Mouse (Mus musculus): ENCODE measurements around the gene Gm20388. TPM values are rescaled to one million over a fixed set of nuclear protein-coding genes. Genes with fewer than 3 reads are reported as not detected.
"Not testable (repeated sequence)": the region's sequence is repeated elsewhere in the genome, so short reads cannot be mapped to it uniquely, and the experiment has no call there.

The Gm20388 gene
- total RNA-seq, 2 experiments from 2014 or later = 2.4 to 2.6 TPM

GRCm38 (mm10) chr8:123278445-123278844 lies 3367.8 kb downstream of the Gm20388 start:
- TF ChIP-seq CTCF (IDR thresholded peaks at IDR 0.05) = no peak
- no peak overlapping the region for H3K4me3 ChIP-seq
- intact Hi-C loops (cut with DNase I) = no loop called here
- DNase-seq (ENCODE audit: extremely low spot score in 1 of 2, low spot score in 2 of 2) = no peak
- H3K27ac ChIP-seq = no peak overlapping the region

- DNase-seq (ENCODE audit: extremely low spot score in 1 of 2, low spot score in 2 of 2) = no peak
- no peak for TF ChIP-seq CTCF (IDR thresholded peaks at IDR 0.05)
- Histone ChIP-seq H3K27ac (no peak overlapping the region), H3K4me3 (no peak overlapping the region)
- intact Hi-C loops (cut with DNase I) = no loop called here
Measured at GRCm38 (mm10) chr8:123279828-123280227, 3369.2 kb downstream of the Gm20388 start.

GRCm38 (mm10) chr8:123280302-123281094 lies 3369.9 kb downstream of the Gm20388 start:
- intact Hi-C loops (cut with DNase I) = no loop called here
- H3K4me3 ChIP-seq = no peak overlapping the region
- no peak for TF ChIP-seq CTCF (IDR thresholded peaks at IDR 0.05)
- DNase-seq (ENCODE audit: extremely low spot score in 1 of 2, low spot score in 2 of 2) = no peak
- H3K27ac ChIP-seq = no peak overlapping the region

- DNase-seq (ENCODE audit: extremely low spot score in 1 of 2, low spot score in 2 of 2); H3K4me3 ChIP-seq; intact Hi-C loops (cut with DNase I); H3K27ac ChIP-seq: not testable (repeated sequence)
Measured at GRCm38 (mm10) chr8:123282994-123283393, 3372.4 kb downstream of the Gm20388 start.

GRCm38 (mm10) chr8:123283991-123284390 lies 3373.3 kb downstream of the Gm20388 start:
- intact Hi-C loops (cut with DNase I) = no loop called here
- Histone ChIP-seq H3K27ac (no peak overlapping the region), H3K4me3 (no peak overlapping the region)
- no peak for TF ChIP-seq CTCF (IDR thresholded peaks at IDR 0.05)
- no peak for DNase-seq (ENCODE audit: extremely low spot score in 1 of 2, low spot score in 2 of 2)

- no peak for DNase-seq (ENCODE audit: extremely low spot score in 1 of 2, low spot score in 2 of 2)
Measured at GRCm38 (mm10) chr8:123284493-123284892, 3373.9 kb downstream of the Gm20388 start.

GRCm38 (mm10) chr8:123287362-123287761 lies 3376.7 kb downstream of the Gm20388 start:
- intact Hi-C loops (cut with DNase I) = no loop called here
- no peak for DNase-seq (ENCODE audit: extremely low spot score in 1 of 2, low spot score in 2 of 2)
- TF ChIP-seq CTCF (IDR thresholded peaks at IDR 0.05) = no peak
- Histone ChIP-seq H3K4me3 (no peak overlapping the region), H3K27ac (no peak overlapping the region)

More at GRCm38 (mm10) chr8:123284493-123284892, 3373.9 kb downstream of the Gm20388 start:
- Histone ChIP-seq H3K4me3 (no peak overlapping the region), H3K27ac (no peak overlapping the region)
- intact Hi-C loops (cut with DNase I) = no loop called here
- TF ChIP-seq CTCF (IDR thresholded peaks at IDR 0.05) = no peak

- Histone ChIP-seq H3K4me3 (no peak overlapping the region), H3K27ac (no peak overlapping the region)
- intact Hi-C loops (cut with DNase I) = no loop called here
- DNase-seq (ENCODE audit: extremely low spot score in 1 of 2, low spot score in 2 of 2) = no peak
- peak; percentile 45 for TF ChIP-seq CTCF (IDR thresholded peaks at IDR 0.05)
Measured at GRCm38 (mm10) chr8:123290166-123290565, 3379.5 kb downstream of the Gm20388 start.

GRCm38 (mm10) chr8:123290679-123291078 lies 3380.0 kb downstream of the Gm20388 start:
- H3K4me3 ChIP-seq = no peak overlapping the region
- no peak for TF ChIP-seq CTCF (IDR thresholded peaks at IDR 0.05)
- DNase-seq (ENCODE audit: extremely low spot score in 1 of 2, low spot score in 2 of 2) = no peak
- intact Hi-C loops (cut with DNase I) = no loop called here
- H3K27ac ChIP-seq = no peak overlapping the region

- DNase-seq (ENCODE audit: extremely low spot score in 1 of 2, low spot score in 2 of 2) = no peak
- TF ChIP-seq CTCF (IDR thresholded peaks at IDR 0.05) = no peak
- Histone ChIP-seq H3K4me3 (no peak overlapping the region), H3K27ac (no peak overlapping the region)
- intact Hi-C loops (cut with DNase I) = no loop called here
Measured at GRCm38 (mm10) chr8:123291716-123292115, 3381.1 kb downstream of the Gm20388 start.

GRCm38 (mm10) chr8:123292281-123292680 lies 3381.6 kb downstream of the Gm20388 start:
- intact Hi-C loops (cut with DNase I) = no loop called here
- H3K27ac ChIP-seq = no peak overlapping the region
- TF ChIP-seq CTCF (IDR thresholded peaks at IDR 0.05) = no peak
- no peak overlapping the region for H3K4me3 ChIP-seq
- DNase-seq (ENCODE audit: extremely low spot score in 1 of 2, low spot score in 2 of 2) = no peak

GRCm38 (mm10) chr8:123292785-123293184 lies 3382.1 kb downstream of the Gm20388 start:
- intact Hi-C loops (cut with DNase I) = no loop called here
- no peak for DNase-seq (ENCODE audit: extremely low spot score in 1 of 2, low spot score in 2 of 2)
- Histone ChIP-seq H3K4me3 (no peak overlapping the region), H3K27ac (no peak overlapping the region)
- TF ChIP-seq CTCF (IDR thresholded peaks at IDR 0.05) = no peak

GRCm38 (mm10) chr8:123298301-123298700 lies 3387.7 kb downstream of the Gm20388 start:
- DNase-seq (ENCODE audit: extremely low spot score in 1 of 2, low spot score in 2 of 2) = no peak
- H3K4me3 ChIP-seq = no peak overlapping the region
- intact Hi-C loops (cut with DNase I) = no loop called here
- no peak overlapping the region for H3K27ac ChIP-seq
- no peak for TF ChIP-seq CTCF (IDR thresholded peaks at IDR 0.05)
